Mouse (Mus musculus): ENCODE results near the gene Agbl5. TPM values are rescaled to one million over a fixed set of nuclear protein-coding genes. Genes with fewer than 3 reads are reported as not detected.

The Agbl5 gene
- polyA plus RNA-seq, 2 experiments from 2014 or later = 4.4 to 5.5 TPM

- ATAC-seq = peak; percentile 50
Measured at GRCm38 (mm10) chr5:30887858-30888336, 597 bp upstream of the Agbl5 start.

DNA sequence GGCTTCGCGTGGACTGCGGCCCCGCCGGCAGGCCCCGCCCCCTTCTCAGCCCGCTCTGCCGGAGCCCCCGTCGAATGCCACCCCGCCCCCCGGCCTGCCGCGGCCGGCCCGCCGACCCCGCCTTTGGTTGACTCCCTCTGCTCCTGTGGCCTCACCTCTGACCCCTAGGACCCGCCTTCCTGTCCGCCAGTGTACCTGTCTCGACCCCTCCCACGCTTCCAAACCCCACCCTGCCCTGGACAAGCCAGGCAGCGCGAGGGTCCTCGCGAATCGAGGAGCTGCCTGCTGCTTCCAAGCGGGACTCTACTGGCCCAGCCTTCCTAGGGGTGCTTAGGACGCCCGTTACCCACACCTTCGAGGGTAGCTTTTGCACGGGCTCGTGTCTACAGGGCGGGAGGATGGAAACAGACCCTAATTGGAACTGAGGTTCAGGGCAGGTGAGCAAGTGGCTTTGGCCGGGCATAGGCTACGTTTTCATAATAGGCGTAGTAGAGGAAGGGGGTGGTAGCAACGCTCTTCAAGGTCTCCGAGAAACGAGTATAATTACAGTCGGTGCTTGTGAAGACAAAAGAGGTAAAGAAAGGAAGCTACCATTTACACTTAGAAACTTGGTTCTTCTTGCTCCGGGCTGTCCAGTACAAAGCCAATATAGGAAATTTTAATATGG is 727 bp downstream of the Agbl5 start:
- no peak for ATAC-seq

- ATAC-seq = no peak
Measured at GRCm38 (mm10) chr5:30890375-30890774, 1.9 kb downstream of the Agbl5 start.

DNA sequence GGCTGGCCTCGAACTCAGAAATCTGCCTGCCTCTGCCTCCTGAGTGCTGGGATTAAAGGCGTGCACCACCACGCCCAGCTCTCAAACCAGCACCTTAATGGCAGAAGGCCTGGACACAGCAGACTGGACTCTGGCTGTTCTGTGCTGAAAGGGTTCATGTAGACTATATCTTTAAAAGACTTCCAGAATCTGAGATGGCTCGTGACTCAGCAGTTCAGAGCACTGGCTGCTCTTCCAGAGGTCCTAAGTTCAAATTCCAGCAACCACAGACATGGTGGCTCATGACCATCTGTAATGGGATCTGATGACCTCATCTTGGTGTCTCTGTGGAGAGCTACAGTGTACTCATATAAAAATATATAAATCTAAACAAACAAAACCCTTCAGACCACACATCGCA is 13.4 kb downstream of the Agbl5 start:
- no peak for ATAC-seq

DNA sequence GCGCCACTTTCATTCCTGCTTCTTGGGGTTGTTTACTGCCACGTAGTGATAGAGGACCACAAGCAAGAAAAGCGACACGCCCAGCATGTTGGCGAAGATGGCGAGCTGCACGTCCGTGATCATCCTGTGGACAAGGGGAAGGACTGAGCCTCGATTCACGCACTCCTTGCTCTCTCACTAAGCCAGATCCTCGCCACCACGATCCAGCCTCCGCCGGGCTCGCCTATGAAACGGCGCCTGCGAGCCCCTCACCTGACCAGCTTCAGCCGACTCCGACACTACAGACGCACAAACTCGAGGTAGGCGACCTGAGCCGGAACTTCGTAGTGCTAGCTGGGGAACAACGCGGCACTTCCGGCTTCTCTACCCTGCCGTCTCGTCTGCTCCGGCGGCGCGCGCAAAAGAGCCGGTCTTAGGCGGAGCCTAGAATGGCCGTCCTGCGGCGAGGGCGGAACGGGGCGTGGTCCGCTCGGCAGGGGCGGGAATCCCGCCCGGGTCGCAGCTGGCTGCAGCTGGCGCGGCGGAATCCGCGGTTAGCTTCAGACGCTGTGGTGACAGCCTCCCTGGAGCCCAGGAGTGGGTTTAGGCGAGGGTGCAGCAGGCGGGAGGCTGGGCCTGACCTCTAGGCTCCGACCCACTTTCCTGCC is 19.0 kb downstream of the Agbl5 start, which contains the start of gene Ost4:
Ost4 (minus strand) TSS at position 376 of the 647 bp plus-strand sequence.
- peak; percentile 99 for ATAC-seq

DNA sequence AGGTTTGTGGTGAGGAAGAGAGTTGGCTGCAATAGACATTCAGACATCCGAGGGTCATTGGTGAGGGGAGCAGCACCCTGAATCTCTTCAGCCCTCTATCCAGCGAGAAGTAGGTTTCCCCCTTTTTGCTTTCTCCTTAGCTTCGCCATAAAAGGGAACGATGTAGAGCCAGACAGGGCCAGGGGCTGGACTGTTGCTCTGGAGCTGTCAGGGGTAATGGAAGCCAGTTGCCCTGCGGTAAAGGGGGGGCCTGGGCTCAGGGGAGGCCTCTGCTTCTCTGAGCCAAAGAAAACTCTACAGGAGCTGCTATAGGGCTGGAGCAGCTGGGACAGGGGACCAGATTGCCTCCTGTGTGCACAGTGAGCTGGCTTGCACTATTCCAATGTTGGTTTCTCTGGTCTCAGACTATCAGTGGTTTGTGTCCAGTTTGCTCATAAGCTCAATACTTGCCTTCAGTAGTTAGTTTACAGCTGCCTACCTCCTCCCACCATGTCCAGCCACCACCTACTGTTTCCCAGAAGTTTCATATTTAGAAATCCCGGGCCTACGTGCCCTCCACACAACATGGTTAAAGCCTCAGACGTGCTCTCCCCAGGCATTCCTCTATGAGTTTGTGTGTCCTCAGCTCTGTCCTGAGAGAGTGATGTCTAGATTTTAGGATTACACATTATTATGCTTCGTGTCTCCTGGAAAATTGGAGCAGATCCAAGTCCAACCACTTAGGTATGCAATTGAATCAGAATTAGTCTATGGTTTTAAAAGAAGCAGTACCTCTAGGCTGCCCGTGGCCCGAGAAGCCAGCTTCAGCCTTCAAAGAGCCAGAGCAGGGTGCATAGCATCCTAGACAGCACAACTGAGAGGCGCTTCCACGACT is 20.2 kb downstream of the Agbl5 start:
- ATAC-seq = no peak

- no peak for ATAC-seq
Measured at GRCm38 (mm10) chr5:30909300-30909659, 20.8 kb downstream of the Agbl5 start.

GRCm38 (mm10) chr5:30909863-30910262 is 21.4 kb downstream of the Agbl5 start:
- no peak for ATAC-seq

DNA sequence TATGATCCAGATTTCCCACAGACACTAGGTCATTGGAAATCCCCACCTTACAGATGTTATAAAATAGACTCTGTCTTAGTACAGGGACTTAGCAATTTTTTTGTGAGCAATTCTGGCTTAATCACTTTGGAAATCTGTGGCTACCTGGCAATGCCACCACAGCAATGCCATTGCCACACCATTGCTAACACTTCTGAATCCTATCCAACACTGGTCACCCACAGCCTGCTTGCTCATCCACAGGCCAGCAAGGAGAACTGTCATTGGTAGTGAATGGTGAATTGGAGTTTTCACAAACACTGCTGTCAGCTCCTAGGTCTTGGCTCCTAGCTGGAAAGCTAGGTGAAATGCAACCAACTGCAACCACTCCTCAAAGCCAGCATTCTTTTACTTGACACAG is 22.0 kb downstream of the Agbl5 start:
- no peak for ATAC-seq

GRCm38 (mm10) chr5:30912156-30912555 is 23.7 kb downstream of the Agbl5 start:
- no peak for ATAC-seq

- ATAC-seq = no peak
Measured at GRCm38 (mm10) chr5:30913060-30913841, 24.8 kb downstream of the Agbl5 start, which contains the start of gene Emilin1. Emilin1 (plus strand) TSS chr5:30913402.

GRCm38 (mm10) chr5:30914101-30914635 is 25.7 kb downstream of the Agbl5 start:
- no peak for ATAC-seq

- ATAC-seq = no peak
Measured at GRCm38 (mm10) chr5:30914849-30915248, 26.4 kb downstream of the Agbl5 start.

DNA sequence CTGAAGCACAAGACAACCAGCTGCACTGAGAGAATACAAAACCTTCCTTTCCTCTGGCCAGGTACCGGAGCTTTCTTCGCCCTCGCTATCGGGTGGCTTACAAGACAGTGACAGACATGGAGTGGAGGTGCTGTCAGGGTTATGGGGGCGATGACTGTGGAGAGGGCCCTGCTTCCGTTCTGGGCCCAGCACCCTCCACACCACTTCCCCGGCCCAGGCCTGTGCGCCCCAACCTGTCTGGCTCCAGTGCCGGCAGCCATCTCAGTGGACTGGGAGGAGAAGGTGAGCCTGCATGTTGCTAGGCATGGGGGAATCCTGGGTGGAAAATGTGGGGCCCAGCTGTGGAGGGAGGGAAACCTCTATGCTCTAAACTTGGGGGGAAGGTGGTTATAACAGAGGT is 27.0 kb downstream of the Agbl5 start:
- ATAC-seq = peak; percentile 19

DNA sequence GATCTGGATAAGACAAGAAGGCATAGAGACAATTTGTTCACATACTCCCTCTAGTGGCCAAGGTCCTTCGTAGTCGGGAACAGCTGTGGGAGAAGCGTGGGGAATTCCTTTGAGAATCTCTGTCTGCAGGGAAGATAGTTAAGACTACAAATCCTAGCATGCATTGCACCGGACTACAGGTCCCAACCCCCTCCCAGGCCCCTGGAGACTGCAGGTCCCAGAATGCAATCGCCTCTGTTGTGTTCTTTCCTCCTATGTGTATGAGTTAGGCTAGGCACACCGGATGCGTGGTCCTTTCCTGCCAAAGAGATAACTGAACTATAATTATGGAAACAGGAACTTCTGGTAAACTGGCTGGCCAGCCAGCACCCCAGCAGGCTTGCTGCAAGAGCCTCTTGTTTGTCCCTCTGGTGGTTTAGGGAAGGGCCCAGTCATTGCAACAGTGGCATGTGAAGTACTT is 27.5 kb downstream of the Agbl5 start:
- ATAC-seq = peak; percentile 85

GRCm38 (mm10) chr5:30916841-30917240 is 28.3 kb downstream of the Agbl5 start:
- no peak for ATAC-seq

DNA sequence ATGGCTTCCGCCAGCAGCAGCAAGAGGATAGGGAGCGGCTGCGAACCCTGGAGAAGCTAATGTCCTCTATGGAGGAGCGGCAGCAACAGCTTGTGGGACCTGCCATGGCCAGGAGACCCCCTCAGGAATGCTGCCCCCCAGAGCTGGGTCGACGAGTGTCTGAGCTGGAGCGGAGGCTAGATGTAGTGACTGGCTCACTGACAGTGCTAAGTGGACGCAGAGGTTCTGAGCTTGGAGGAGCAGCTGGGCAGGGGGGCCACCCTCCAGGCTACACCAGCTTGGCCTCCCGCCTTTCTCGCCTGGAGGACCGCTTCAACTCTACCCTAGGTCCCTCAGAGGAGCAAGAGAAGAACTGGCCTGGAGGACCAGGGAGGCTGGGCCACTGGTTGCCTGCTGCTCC is 28.9 kb downstream of the Agbl5 start:
- ATAC-seq = no peak

DNA sequence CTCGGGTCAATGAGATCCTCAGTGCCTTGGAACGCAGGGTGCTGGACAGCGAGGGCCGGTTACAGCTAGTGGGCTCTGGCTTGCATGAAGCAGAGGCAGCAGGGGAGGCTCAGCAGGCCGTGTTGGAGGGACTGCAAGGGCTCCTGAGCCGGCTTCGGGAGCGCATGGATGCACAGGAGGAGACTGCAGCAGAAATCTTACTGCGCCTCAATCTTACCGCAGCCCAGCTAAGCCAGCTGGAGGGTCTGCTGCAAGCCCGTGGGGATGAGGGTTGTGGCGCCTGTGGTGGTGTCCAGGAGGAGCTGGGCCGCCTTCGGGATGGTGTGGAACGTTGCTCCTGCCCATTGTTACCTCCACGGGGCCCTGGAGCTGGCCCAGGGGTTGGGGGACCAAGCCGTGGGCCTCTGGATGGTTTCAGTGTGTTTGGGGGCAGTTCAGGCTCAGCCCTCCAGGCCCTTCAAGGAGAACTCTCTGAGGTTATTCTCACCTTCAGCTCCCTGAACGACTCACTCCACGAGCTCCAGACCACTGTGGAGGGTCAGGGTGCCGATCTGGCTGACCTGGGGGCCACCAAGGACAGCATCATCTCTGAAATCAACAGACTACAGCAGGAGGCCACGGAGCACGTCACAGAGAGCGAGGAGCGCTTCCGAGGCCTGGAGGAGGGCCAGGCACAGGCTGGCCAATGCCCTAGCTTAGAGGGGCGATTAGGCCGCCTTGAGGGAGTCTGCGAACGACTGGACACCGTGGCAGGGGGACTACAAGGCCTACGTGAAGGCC is 29.6 kb downstream of the Agbl5 start:
- ATAC-seq = no peak

- ATAC-seq = no peak
Measured at GRCm38 (mm10) chr5:30918691-30919090, 30.2 kb downstream of the Agbl5 start.

DNA sequence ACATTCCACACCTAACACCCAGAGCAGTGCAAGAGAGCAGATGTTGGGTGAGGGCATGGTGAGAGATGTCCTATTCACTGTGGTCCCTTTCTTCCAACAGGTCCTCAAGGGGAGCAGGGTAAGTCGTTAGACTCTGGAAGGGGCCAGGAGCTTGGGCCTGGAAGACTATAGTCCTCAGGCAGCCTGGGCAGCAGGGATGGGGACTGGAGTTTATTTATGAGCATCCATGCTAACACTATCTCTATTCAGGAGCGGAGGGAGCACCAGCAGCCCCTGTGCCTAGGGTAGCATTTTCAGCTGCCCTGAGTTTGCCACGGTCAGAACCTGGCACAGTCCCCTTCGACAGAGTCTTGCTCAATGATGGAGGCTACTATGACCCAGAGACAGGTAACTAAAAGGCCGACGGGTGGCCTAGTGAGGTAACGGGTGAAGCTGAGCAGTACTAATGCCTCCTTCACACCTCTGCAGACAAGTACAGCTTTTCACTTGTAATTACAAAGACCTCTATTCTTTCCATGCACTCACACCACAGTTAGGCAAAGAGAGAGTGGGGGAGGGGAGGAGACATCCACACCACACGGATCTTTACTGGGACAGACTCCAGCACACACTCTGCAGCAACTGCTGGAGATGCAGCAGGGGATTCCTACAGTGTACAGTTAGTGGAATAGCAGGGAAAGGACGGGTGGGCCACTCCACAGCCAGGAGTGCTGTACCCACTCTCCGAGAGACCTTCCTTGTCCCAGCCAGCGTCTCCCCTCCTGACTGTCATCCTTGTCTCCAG is 31.5 kb downstream of the Agbl5 start:
- no peak for ATAC-seq
